Mouse (Mus musculus): ENCODE data around the gene Phactr2.

Gene Phactr2

GRCm38 (mm10) chr10:13448283-13449045, 25.7 kb downstream of the Phactr2 start:
- DNase-seq (ENCODE audit: low read depth, low spot score), result no peak

GRCm38 (mm10) chr10:13446791-13447249, 27.4 kb downstream of the Phactr2 start:
- DNase-seq (ENCODE audit: low read depth, low spot score), result no peak

GRCm38 (mm10) chr10:13444257-13444656, 30.0 kb downstream of the Phactr2 start:
- DNase-seq (ENCODE audit: low read depth, low spot score), result no peak

- DNase-seq (ENCODE audit: low read depth, low spot score), result no peak
Observed at GRCm38 (mm10) chr10:13443647-13444046, 30.6 kb downstream of the Phactr2 start.

GRCm38 (mm10) chr10:13440292-13440691, 33.9 kb downstream of the Phactr2 start:
- no peak for DNase-seq (ENCODE audit: low read depth, low spot score)

GRCm38 (mm10) chr10:13438118-13438821, 35.9 kb downstream of the Phactr2 start:
- DNase-seq (ENCODE audit: low read depth, low spot score), result no peak

- no peak for DNase-seq (ENCODE audit: low read depth, low spot score)
Observed at GRCm38 (mm10) chr10:13437011-13437410, 37.2 kb downstream of the Phactr2 start.

GRCm38 (mm10) chr10:13433016-13433415, 41.2 kb downstream of the Phactr2 start:
- no peak for DNase-seq (ENCODE audit: low read depth, low spot score)

GRCm38 (mm10) chr10:13431641-13432540, 42.3 kb downstream of the Phactr2 start:
- DNase-seq (ENCODE audit: low read depth, low spot score), result no peak

GRCm38 (mm10) chr10:13429766-13430165, 44.4 kb downstream of the Phactr2 start:
- peak; percentile 1 for DNase-seq (ENCODE audit: low read depth, low spot score)

- no peak for DNase-seq (ENCODE audit: low read depth, low spot score)
Observed at GRCm38 (mm10) chr10:13429240-13429639, 45.0 kb downstream of the Phactr2 start.

GRCm38 (mm10) chr10:13428536-13428935, 45.7 kb downstream of the Phactr2 start:
- no peak for DNase-seq (ENCODE audit: low read depth, low spot score)

- DNase-seq (ENCODE audit: low read depth, low spot score), result no peak
Observed at GRCm38 (mm10) chr10:13427599-13427998, 46.6 kb downstream of the Phactr2 start.

- no peak for DNase-seq (ENCODE audit: low read depth, low spot score)
Observed at GRCm38 (mm10) chr10:13425198-13425597, 49.0 kb downstream of the Phactr2 start.

GRCm38 (mm10) chr10:13424508-13424907, 49.7 kb downstream of the Phactr2 start:
- no peak for DNase-seq (ENCODE audit: low read depth, low spot score)

- no peak for DNase-seq (ENCODE audit: low read depth, low spot score)
Observed at GRCm38 (mm10) chr10:13424015-13424414, 50.2 kb downstream of the Phactr2 start.

- DNase-seq (ENCODE audit: low read depth, low spot score), result no peak
Observed at GRCm38 (mm10) chr10:13422121-13422520, 52.1 kb downstream of the Phactr2 start.

GRCm38 (mm10) chr10:13419246-13419645, 55.0 kb downstream of the Phactr2 start:
- DNase-seq (ENCODE audit: low read depth, low spot score), result no peak

- no peak for DNase-seq (ENCODE audit: low read depth, low spot score)
Observed at GRCm38 (mm10) chr10:13415489-13416104, 58.6 kb downstream of the Phactr2 start.

GRCm38 (mm10) chr10:13412202-13412923, 61.8 kb downstream of the Phactr2 start:
- no peak for DNase-seq (ENCODE audit: low read depth, low spot score)

- no peak for DNase-seq (ENCODE audit: low read depth, low spot score)
Observed at GRCm38 (mm10) chr10:13411056-13411455, 63.2 kb downstream of the Phactr2 start.
